Mouse (Mus musculus) left cerebral cortex, adult 2 months (tissue): ENCODE measurements around the gene D630023F18Rik. TPM values are rescaled to one million over a fixed set of nuclear protein-coding genes. Genes with fewer than 3 reads are reported as not detected.

Experiments
- DNase-seq, 2 experiments: peaks; one replicate each; pipeline ENCODE4 v3.0.0; 2021 to 2022; ENCODE audit warnings: low spot score in 2 of 2, mixed read lengths in 1 of 2; ENCODE audit errors: extremely low spot score in 1 of 2
- H3K27ac ChIP-seq: fragments of 200-600 bp; 2 replicates; pipeline ENCODE4 v1.8.1; 2022
- H3K4me3 ChIP-seq: fragments of 200-600 bp; 2 replicates; pipeline ENCODE4 v1.8.1; 2022
- CTCF ChIP-seq: fragments of 200-600 bp; IDR thresholded peaks from 2 replicates; pipeline ENCODE4 v1.8.1; 2022; ENCODE audit warnings: antibody characterized with exemption, mild to moderate bottlenecking, moderate library complexity
- intact Hi-C: fragments of 180-260 bp; cut with DNase I; formaldehyde crosslinking; loops from one replicate; pipeline ENCODE4 v1.15.1; 2025
- total RNA-seq, 2 experiments: library from RNA; stranded (reverse); gene quantifications; 2 replicates each; pipeline ENCODE4 v1.2.3; 2021

D630023F18Rik gene
- total RNA-seq, 2 experiments from 2014 or later: 6.0 to 6.6 TPM

- intact Hi-C loops: no loop called here
- no peak for TF ChIP-seq CTCF
Observed at GRCm38 (mm10) chr1:65109196-65109595, 13.8 kb downstream of the D630023F18Rik start.

GRCm38 (mm10) chr1:65107654-65108279 is 15.2 kb downstream of the D630023F18Rik start:
- intact Hi-C loops: no loop called here
- Histone ChIP-seq H3K27ac (no peak overlapping the region), H3K4me3 (no peak overlapping the region)
- no peak for DNase-seq
- no peak for TF ChIP-seq CTCF

More at GRCm38 (mm10) chr1:65109196-65109595, 13.8 kb downstream of the D630023F18Rik start:
- Histone ChIP-seq H3K4me3 (no peak overlapping the region), H3K27ac (no peak overlapping the region)
- DNase-seq: no peak

- H3K27ac ChIP-seq: no peak within 1 kb of the TSS
- DNase-seq: no peak
- no peak for TF ChIP-seq CTCF
- intact Hi-C loops: no loop called here
- no peak within 1 kb of the TSS for H3K4me3 ChIP-seq
Observed at GRCm38 (mm10) chr1:65103273-65103672, 19.7 kb downstream of the D630023F18Rik start, which contains the start of gene Cryga. Cryga (minus strand) TSS chr1:65103373.

- intact Hi-C loops: no loop called here
- no peak overlapping the region for H3K27ac ChIP-seq
- DNase-seq: no peak
- no peak overlapping the region for H3K4me3 ChIP-seq
- TF ChIP-seq CTCF: no peak
Observed at GRCm38 (mm10) chr1:65096953-65097352, 26.1 kb downstream of the D630023F18Rik start.

- Histone ChIP-seq H3K27ac (no peak overlapping the region), H3K4me3 (no peak overlapping the region)
- no peak for DNase-seq
- intact Hi-C loops: no loop called here
- TF ChIP-seq CTCF: no peak
Observed at GRCm38 (mm10) chr1:65091566-65091965, 31.4 kb downstream of the D630023F18Rik start.

DNA sequence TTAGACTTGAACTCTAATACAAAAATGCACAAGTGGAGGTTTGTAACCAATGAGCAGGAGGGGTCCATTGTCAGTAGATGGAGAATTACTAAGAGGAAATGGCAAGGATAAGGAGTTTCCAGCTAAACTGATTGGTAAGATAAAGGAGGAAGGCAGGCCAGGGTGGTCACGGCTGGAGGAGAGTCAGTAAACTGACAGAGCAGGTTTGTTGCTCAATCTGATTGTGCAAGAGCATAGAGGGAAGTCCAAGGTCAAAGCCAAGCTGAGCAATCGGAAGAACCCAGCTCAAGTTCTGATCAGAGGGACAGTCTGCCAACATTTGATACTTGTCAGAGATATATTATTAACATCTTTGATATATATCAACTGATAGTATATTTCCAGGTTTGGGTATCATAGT is 32.6 kb downstream of the D630023F18Rik start:
- intact Hi-C loops: no loop called here
- no peak overlapping the region for H3K27ac ChIP-seq
- TF ChIP-seq CTCF: no peak
- DNase-seq: no peak
- H3K4me3 ChIP-seq: no peak overlapping the region

DNA sequence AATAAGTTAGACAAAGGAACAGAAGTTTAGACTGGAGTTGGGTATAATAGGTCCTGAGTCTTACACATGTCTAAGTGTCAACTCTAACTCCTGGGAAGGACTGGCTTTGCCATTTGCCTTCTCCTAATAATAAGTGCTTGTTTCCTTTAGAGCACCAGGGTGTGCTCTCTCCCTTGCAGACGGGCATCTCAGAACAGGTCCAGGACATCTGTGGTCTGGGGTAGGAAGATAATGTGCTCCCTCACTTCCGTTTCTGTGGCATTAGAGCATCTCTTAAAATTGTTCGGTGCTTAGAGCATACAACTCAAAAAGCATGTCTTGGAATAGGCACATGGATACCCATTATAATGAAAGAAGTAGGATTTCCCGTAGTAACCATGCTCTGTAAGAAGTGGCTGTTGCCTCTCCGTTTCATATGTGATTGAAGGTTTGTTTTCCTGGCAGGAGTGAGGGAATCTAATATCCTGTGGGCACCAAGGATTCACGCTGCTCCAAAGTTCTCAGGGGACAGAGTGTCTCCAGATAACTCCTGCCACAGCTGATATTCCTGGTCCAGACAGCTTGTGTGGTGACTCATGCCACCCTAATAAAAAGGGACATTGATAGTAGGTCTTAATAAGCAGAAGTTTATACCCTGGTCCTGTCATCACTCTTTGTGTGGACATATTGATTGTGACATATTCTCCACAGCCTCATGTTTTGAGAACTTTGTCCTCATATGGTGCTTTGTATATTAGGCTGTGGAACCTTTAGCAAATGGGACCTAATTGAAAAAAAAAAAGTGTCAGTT is 34.3 kb downstream of the D630023F18Rik start:
- no peak overlapping the region for H3K27ac ChIP-seq
- no peak overlapping the region for H3K4me3 ChIP-seq
- no peak for DNase-seq
- intact Hi-C loops: no loop called here
- no peak for TF ChIP-seq CTCF

DNA sequence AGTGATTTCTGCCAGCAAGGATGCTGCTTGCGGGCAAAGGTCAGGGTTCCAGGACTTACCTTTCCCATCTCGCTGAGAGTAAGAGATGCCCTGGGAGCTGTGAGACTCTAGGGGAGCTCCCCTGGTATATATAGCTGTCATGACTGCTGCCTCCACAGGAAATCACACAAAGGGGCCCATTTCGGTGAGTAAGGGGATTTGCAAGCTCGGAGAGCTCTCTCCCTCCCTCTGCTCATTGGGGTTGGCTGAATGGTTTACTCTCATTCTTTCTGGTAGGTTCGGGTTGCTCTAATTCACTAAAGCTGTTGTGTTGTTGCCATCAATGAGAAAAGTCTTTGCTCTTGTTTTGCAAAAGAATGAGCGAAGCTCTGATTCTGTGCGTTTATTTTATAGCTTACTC is 40.8 kb downstream of the D630023F18Rik start, which contains the start of gene Crygb:
TSS of gene Crygb (minus strand) at position 101 of the 400 bp plus-strand sequence.
- Histone ChIP-seq H3K4me3 (no peak within 1 kb of the TSS), H3K27ac (no peak within 1 kb of the TSS)
- no peak for DNase-seq
- intact Hi-C loops: no loop called here
- no peak for TF ChIP-seq CTCF

DNA sequence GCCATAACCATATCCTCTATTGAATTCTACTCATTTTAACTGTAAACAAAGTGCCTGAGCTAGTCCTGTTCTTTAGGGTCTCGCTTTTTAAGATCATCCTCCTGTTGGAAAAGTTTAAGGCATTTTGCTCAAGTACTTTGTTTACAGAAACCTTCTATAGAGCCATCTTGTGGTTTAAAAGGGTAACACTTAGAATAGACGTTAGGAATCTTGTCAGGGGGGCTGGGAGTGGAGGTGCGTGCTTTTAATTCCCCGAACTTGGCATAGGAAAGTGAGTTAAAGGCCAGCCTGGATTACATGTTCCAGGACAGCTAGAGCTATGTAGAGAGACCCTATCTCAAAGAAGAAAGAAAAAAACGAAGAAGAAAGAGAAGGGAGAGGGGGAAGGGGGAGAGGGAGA is 47.4 kb downstream of the D630023F18Rik start:
- no peak overlapping the region for H3K27ac ChIP-seq
- DNase-seq: no peak
- TF ChIP-seq CTCF: peak; percentile 52
- H3K4me3 ChIP-seq: no peak overlapping the region
- intact Hi-C loops: loop anchor here (2.0 to 10.0 kb wide), 2 partner anchors 29 to 1421 kb away; no protein-coding TSS in a partner anchor

DNA sequence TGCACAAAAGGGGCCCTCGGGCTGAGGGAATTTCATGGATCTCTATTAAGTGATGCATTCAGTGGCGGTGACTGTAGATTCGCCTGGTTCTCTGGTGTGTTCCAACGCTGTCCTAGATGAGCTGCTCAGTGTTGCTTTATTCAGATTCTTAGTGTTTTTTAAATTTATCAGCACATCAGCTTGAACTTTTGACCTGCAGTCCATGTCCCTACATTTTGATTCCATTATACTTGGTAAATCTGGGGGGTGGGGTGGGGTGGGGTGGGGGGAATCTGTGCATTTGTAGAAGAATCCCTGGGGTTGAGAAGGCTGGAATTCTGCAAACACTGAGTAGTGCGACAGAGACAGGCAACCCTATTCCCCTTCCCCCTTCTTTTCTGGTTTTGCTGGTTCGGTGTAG is 49.4 kb downstream of the D630023F18Rik start, which contains the start of gene Crygc:
TSS of gene Crygc (minus strand) at position 101 of the 400 bp plus-strand sequence.
- no peak within 1 kb of the TSS for H3K27ac ChIP-seq
- DNase-seq: no peak
- TF ChIP-seq CTCF: no peak
- intact Hi-C loops: loop anchor here (10.0 kb wide), 1 partner anchor 1419 kb away; no protein-coding TSS in a partner anchor
- no peak within 1 kb of the TSS for H3K4me3 ChIP-seq

- intact Hi-C loops: no loop called here
- Histone ChIP-seq H3K4me3 (no peak overlapping the region), H3K27ac (no peak overlapping the region)
- no peak for DNase-seq
- no peak for TF ChIP-seq CTCF
Observed at GRCm38 (mm10) chr1:65067842-65068241, 55.2 kb downstream of the D630023F18Rik start.

GRCm38 (mm10) chr1:65064201-65064600 is 58.8 kb downstream of the D630023F18Rik start:
- DNase-seq: no peak
- no peak for TF ChIP-seq CTCF
- Histone ChIP-seq H3K4me3 (no peak overlapping the region), H3K27ac (no peak overlapping the region)
- intact Hi-C loops: no loop called here
